Mouse (Mus musculus): ENCODE measurements around the gene Cdkn1a. TPM values are rescaled to one million over a fixed set of nuclear protein-coding genes. Genes with fewer than 3 reads are reported as not detected.

The Cdkn1a gene
- polyA plus RNA-seq, 1 experiment from 2014 or later = 12.4 TPM

GRCm38 (mm10) chr17:29058487-29058886, 32.3 kb upstream of the Cdkn1a start:
- Histone ChIP-seq H3K9ac (no peak overlapping the region), H3K9me3 (ENCODE audit: low read depth, low read length) (no peaks in the 10 kb centered on the region), H3K27ac (ENCODE audit: low read depth) (no peak overlapping the region), H3K4me2 (no peak overlapping the region), H3K27me3 (ENCODE audit: insufficient read depth, low read length) (no peaks in the 10 kb centered on the region), H3K4me3 (ENCODE audit: low read depth, low read length) (no peak overlapping the region), H3K4me1 (ENCODE audit: insufficient read depth) (peaks cover 7% of the 10 kb centered on the region; the same call in 1 of the 2 replicates), H3K36me3 (ENCODE audit: insufficient read depth) (no peaks in the 10 kb centered on the region)
- no peak for ATAC-seq (ENCODE audit: insufficient read depth)
- TF ChIP-seq CTCF (IDR thresholded peaks at IDR 0.05; ENCODE audit: low read depth) = no peak
- 77% methylated on average over 8 of the region's 8 CpGs for WGBS
- DNase-seq = no peak

GRCm38 (mm10) chr17:29059581-29059980, 31.2 kb upstream of the Cdkn1a start:
- 55% methylated on average over 3 of the region's 3 CpGs for WGBS
- Histone ChIP-seq H3K9me3 (ENCODE audit: low read depth, low read length) (no peaks in the 10 kb centered on the region), H3K4me3 (ENCODE audit: low read depth, low read length) (no peak overlapping the region), H3K4me2 (no peak overlapping the region), H3K9ac (no peak overlapping the region), H3K36me3 (ENCODE audit: insufficient read depth) (no peaks in the 10 kb centered on the region), H3K27me3 (ENCODE audit: insufficient read depth, low read length) (no peaks in the 10 kb centered on the region), H3K27ac (ENCODE audit: low read depth) (no peak overlapping the region), H3K4me1 (ENCODE audit: insufficient read depth) (peaks cover 7% of the 10 kb centered on the region; the same call in 1 of the 2 replicates)
- no peak for TF ChIP-seq CTCF (IDR thresholded peaks at IDR 0.05; ENCODE audit: low read depth)
- DNase-seq (no peak), ATAC-seq (ENCODE audit: insufficient read depth) (no peak)

DNA sequence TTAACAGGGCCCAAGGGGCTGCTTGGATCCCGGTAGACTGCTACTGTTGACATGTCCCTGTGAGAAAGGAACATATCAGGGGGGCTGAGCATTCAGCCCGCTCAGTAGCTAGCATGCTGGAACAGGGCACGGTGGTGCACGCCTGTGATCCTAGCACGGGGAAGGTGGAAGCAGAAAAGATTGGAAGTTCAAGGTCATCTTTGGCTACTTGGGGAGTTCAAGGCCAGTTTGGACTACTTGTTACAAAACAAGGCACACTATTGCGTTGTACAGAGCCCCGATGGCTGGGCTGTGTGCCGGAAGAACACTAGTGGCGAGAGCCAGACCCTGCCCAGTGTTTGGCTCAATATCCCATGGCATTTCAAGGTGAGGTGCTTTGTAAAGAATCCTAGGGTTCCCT, 29.8 kb upstream of the Cdkn1a start:
- Histone ChIP-seq H3K36me3 (ENCODE audit: insufficient read depth) (no peaks in the 10 kb centered on the region), H3K27me3 (ENCODE audit: insufficient read depth, low read length) (no peaks in the 10 kb centered on the region), H3K4me3 (ENCODE audit: low read depth, low read length) (no peak overlapping the region), H3K4me2 (no peak overlapping the region), H3K9ac (no peak overlapping the region), H3K4me1 (ENCODE audit: insufficient read depth) (peaks cover 7% of the 10 kb centered on the region; the same call in 1 of the 2 replicates), H3K9me3 (ENCODE audit: low read depth, low read length) (no peaks in the 10 kb centered on the region), H3K27ac (ENCODE audit: low read depth) (no peak overlapping the region)
- DNase-seq (no peak), ATAC-seq (ENCODE audit: insufficient read depth) (no peak)
- TF ChIP-seq CTCF (IDR thresholded peaks at IDR 0.05; ENCODE audit: low read depth) = no peak
- 83% methylated on average over 9 of the region's 9 CpGs for WGBS

DNA sequence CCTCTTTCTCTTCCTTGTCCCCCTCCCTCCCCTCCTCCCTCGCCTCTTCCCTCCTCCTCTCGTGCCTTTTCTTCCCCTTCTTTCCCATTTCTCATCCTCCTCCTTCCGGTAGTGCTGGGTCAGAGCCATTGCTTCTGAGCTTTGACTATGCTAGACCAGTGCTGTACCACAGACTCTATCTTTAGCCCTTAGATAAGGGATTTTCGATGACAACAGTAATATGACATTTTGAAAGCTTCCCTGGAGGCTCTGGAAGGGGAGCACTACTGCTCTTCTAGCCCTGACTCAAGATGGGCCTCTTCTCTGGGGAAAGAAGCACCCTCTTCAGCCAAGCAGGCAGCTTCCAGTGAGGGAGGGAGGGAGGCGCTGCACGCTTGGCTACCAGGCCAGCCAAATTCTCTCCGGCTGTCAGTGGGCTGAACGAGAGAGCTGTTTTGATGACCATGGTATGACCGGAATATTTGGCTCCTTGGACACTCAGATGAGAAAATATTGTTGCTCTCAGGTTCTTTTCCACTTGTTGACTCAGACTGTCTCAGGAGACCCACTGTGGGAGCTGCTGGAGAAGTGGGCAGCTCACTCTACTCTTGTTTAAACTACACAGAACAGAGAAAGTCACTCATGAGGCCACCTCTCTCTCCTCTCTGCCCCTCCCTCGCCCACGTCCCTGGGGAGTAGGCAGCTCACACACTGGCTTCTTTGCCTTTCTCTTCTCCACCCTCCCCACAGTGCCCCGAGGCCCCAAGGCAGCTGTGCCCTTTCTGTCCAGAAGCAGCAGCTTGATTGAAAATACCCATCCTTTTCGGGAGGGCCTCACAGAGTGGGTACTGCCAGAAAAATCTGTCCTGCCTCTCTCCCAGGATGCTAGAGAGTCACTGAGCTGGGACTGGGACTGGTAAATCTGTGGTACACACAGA, 28.4 kb upstream of the Cdkn1a start:
- Histone ChIP-seq H3K36me3 (ENCODE audit: insufficient read depth) (no peaks in the 10 kb centered on the region), H3K9ac (peak overlapping the region; percentile 13; the same call in 1 of the 2 replicates), H3K27me3 (ENCODE audit: insufficient read depth, low read length) (no peaks in the 10 kb centered on the region), H3K4me3 (ENCODE audit: low read depth, low read length) (no peak overlapping the region), H3K9me3 (ENCODE audit: low read depth, low read length) (no peaks in the 10 kb centered on the region), H3K4me1 (ENCODE audit: insufficient read depth) (no peaks in the 10 kb centered on the region), H3K27ac (ENCODE audit: low read depth) (no peak overlapping the region), H3K4me2 (no peak overlapping the region)
- no peak for TF ChIP-seq CTCF (IDR thresholded peaks at IDR 0.05; ENCODE audit: low read depth)
- DNase-seq = no peak
- WGBS = 35% methylated on average over 13 of the region's 13 CpGs
- ATAC-seq (ENCODE audit: insufficient read depth) = no peak

DNA sequence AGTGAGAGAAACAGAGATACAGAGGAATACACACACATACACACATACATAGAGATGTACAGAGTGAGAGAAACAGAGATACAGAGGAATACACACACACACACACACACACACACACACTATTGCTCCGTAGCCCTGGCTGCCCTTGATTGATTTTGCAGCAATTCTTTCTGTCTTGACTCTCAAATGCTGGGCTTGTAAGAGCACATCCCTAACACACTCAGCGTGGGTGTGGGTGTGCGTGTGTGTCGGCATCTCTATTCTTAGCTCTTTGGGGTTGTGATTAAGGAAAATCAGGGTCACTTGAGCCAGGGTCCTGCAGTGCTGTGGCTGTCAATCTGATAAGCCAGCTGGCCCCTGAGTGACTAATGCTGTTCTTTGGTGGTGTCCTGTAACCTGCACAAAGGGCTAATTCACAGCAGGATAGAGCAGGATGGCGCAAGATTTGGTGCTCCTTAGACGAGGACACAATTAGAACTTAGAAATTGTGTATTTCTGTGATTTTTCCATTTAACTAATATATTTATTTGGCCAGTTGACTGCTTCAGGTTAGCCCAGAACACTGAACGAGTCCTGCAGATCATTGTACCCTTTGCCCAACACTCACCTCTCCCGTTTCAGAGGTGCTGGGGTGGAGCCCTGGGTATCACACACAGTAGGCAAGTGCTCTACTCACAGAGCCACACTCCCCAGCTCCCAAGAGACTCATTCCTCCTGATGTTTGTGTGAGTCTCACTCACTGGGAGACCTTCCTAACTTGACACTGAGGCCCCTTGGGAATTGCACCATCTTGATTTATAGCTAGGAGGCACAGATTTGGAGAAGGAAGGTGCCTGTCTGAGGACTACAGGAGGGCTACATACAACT, 27.4 kb upstream of the Cdkn1a start:
- TF ChIP-seq CTCF (IDR thresholded peaks at IDR 0.05; ENCODE audit: low read depth) = no peak
- no peaks in the 10 kb centered on the region for H3K27me3 ChIP-seq (ENCODE audit: insufficient read depth, low read length)
- 46% methylated on average over 8 of the region's 8 CpGs for WGBS
- H3K4me1 ChIP-seq (ENCODE audit: insufficient read depth) = no peaks in the 10 kb centered on the region
- H3K4me2 ChIP-seq = no peak overlapping the region
- no peak for DNase-seq
- H3K36me3 ChIP-seq (ENCODE audit: insufficient read depth) = no peaks in the 10 kb centered on the region
- H3K4me3 ChIP-seq (ENCODE audit: low read depth, low read length) = no peak overlapping the region
- H3K27ac ChIP-seq (ENCODE audit: low read depth) = no peak overlapping the region
- H3K9me3 ChIP-seq (ENCODE audit: low read depth, low read length) = no peaks in the 10 kb centered on the region
- no peak overlapping the region for H3K9ac ChIP-seq
- ATAC-seq (ENCODE audit: insufficient read depth) = no peak

- WGBS = 75% methylated on average over 2 of the region's 2 CpGs
- H3K9ac ChIP-seq = no peak overlapping the region
Observed at GRCm38 (mm10) chr17:29063988-29064285, 26.8 kb upstream of the Cdkn1a start.

More at GRCm38 (mm10) chr17:29063988-29064285, 26.8 kb upstream of the Cdkn1a start:
- Histone ChIP-seq H3K4me3 (ENCODE audit: low read depth, low read length) (no peak overlapping the region), H3K9me3 (ENCODE audit: low read depth, low read length) (no peaks in the 10 kb centered on the region), H3K27me3 (ENCODE audit: insufficient read depth, low read length) (no peaks in the 10 kb centered on the region), H3K4me2 (no peak overlapping the region), H3K27ac (ENCODE audit: low read depth) (no peak overlapping the region), H3K36me3 (ENCODE audit: insufficient read depth) (no peaks in the 10 kb centered on the region), H3K4me1 (ENCODE audit: insufficient read depth) (no peaks in the 10 kb centered on the region)
- TF ChIP-seq CTCF (IDR thresholded peaks at IDR 0.05; ENCODE audit: low read depth) = no peak
- no peak for DNase-seq
- ATAC-seq (ENCODE audit: insufficient read depth) = no peak

Data from lung, embryonic 14.5 days (tissue).